Mouse (Mus musculus): Measurements from ENCODE around the gene Rapgef1. TPM values are rescaled to one million over a fixed set of nuclear protein-coding genes. Genes with fewer than 3 reads are reported as not detected.
"Not testable (repeated sequence)": the region's sequence is repeated elsewhere in the genome, so short reads cannot be mapped to it uniquely, and the experiment has no call there.

Gene Rapgef1
- polyA plus RNA-seq, 1 experiment from 2014 or later, result 11.4 TPM

DNA sequence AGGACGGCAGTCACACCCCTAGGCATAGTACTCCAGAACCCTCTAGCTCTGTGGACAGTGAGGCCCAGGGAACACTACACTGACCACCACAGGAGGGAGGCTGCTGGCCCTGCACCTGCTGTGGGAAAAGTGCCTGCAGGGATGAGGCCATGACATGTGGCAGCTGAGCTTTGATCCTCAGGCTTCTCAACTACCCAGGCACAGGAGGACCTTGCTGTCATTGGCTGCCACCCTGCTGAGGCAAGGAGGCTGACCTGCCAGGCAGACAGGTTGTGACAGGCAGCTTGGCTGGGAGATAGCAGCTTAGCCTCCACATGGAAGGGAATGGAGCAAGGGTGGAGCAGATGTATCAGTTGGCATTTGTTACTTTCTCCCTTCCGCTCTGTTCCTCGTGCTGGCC is 86.0 kb downstream of the Rapgef1 start:
- ATAC-seq, result no peak
- H3K4me2 ChIP-seq (replicated peaks; ENCODE audit: low read depth, low read length), result no peak overlapping the region
- WGBS, result 84% methylated on average over 3 of the region's 3 CpGs
- peaks cover 20% of the 10 kb centered on the region for H3K36me3 ChIP-seq (ENCODE audit: insufficient read depth, low read length)
- DNase-seq (ENCODE audit: low spot score), result no peak
- no peak for TF ChIP-seq EP300 (IDR thresholded peaks at IDR 0.05)
- TF ChIP-seq CTCF (IDR thresholded peaks at IDR 0.05), result no peak
- no peaks in the 10 kb centered on the region for H3K27me3 ChIP-seq (replicated peaks; ENCODE audit: insufficient read depth, low read length)
- H3K4me1 ChIP-seq (ENCODE audit: insufficient read depth, low read depth, low read length), result no peaks in the 10 kb centered on the region
- H3K27ac ChIP-seq (ENCODE audit: low read length), result no peak overlapping the region
- no peaks in the 10 kb centered on the region for H3K9me3 ChIP-seq (ENCODE audit: low read length)
- H3K9ac ChIP-seq (replicated peaks; ENCODE audit: low read depth), result no peak overlapping the region
- H3K4me3 ChIP-seq (ENCODE audit: low read depth, low read length), result no peak overlapping the region

DNA sequence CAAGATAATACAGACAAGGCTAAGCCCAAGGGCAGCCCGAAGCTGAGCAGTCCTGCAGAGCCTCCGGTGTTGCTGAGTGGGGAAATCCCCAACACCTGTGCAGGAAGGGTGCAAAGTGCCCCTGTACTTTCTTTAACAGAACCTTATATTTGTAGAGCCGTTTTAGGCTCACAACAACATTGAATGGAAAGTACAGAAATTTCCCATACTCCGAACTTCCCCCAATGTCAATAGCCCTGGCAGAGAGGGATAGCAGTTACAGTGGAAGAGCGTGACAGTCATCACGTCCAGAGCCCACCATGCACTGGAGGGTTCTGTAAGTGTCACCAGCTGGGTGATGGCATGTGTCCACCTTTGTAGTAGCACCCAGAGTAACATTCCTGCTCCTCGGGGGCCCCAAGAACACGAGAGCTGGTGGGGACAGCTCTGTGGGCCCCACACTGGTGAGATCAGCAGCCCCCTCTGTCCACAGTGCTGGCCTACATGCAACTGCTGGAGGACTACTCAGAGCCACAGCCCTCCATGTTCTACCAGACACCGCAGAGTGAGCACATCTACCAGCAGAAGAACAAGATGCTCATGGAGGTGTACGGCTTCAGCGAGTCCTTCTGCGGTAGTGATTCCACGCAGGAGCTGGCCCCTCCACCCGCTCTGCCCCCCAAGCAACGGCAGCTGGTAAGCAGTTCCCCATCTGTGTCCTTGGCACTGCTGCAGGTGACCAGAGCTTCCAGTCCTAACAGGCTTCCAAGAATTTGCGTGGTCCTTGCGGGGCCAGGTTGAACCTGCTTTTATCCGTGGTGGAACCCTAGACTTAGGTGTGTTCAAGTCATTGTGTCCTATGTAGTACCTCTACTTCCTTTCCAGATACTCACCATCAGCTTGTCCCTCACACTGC is 87.5 kb downstream of the Rapgef1 start:
- no peaks in the 10 kb centered on the region for H3K9me3 ChIP-seq (ENCODE audit: low read length)
- no peak for DNase-seq (ENCODE audit: low spot score)
- H3K27ac ChIP-seq (ENCODE audit: low read length), result no peak overlapping the region
- no peaks in the 10 kb centered on the region for H3K27me3 ChIP-seq (replicated peaks; ENCODE audit: insufficient read depth, low read length)
- H3K4me1 ChIP-seq (ENCODE audit: insufficient read depth, low read depth, low read length), result no peaks in the 10 kb centered on the region
- no peak for ATAC-seq
- H3K4me2 ChIP-seq (replicated peaks; ENCODE audit: low read depth, low read length), result no peak overlapping the region
- 92% methylated on average over 18 of the region's 18 CpGs for WGBS
- H3K9ac ChIP-seq (replicated peaks; ENCODE audit: low read depth), result no peak overlapping the region
- no peak for TF ChIP-seq CTCF (IDR thresholded peaks at IDR 0.05)
- no peak for TF ChIP-seq EP300 (IDR thresholded peaks at IDR 0.05)
- peaks cover 17% of the 10 kb centered on the region for H3K36me3 ChIP-seq (ENCODE audit: insufficient read depth, low read length)
- H3K4me3 ChIP-seq (ENCODE audit: low read depth, low read length), result no peak overlapping the region

DNA sequence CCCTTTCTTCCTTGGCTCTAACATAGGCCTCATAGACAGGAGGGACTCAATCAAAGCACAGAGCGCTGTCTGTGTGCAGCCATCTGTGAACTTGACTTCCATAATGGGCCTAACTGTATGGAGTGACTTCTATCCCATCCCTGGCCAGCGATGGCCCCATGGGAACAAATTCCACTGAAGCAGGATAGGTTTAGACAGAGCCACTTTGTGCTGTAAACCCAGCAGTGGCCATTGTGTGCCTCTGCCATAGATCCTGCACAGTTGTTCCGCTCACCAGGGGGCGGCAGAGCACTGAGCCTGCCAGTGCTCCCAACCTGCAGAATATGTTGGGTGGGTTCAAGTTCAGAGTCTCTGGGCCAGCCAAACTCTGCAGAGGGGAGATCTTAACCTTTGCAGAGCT is 88.2 kb downstream of the Rapgef1 start:
- Histone ChIP-seq H3K9me3 (ENCODE audit: low read length) (no peaks in the 10 kb centered on the region), H3K36me3 (ENCODE audit: insufficient read depth, low read length) (peaks cover 10% of the 10 kb centered on the region; the same call in 1 of the 2 replicates), H3K27ac (ENCODE audit: low read length) (no peak overlapping the region), H3K9ac (replicated peaks; ENCODE audit: low read depth) (no peak overlapping the region), H3K4me1 (ENCODE audit: insufficient read depth, low read depth, low read length) (no peaks in the 10 kb centered on the region), H3K4me3 (ENCODE audit: low read depth, low read length) (no peak overlapping the region), H3K4me2 (replicated peaks; ENCODE audit: low read depth, low read length) (no peak overlapping the region), H3K27me3 (replicated peaks; ENCODE audit: insufficient read depth, low read length) (no peaks in the 10 kb centered on the region)
- DNase-seq (ENCODE audit: low spot score) (peak; percentile 8), ATAC-seq (no peak)
- peak; percentile 64 for TF ChIP-seq CTCF (IDR thresholded peaks at IDR 0.05)
- no peak for TF ChIP-seq EP300 (IDR thresholded peaks at IDR 0.05)
- 86% methylated on average over 4 of the region's 4 CpGs for WGBS

DNA sequence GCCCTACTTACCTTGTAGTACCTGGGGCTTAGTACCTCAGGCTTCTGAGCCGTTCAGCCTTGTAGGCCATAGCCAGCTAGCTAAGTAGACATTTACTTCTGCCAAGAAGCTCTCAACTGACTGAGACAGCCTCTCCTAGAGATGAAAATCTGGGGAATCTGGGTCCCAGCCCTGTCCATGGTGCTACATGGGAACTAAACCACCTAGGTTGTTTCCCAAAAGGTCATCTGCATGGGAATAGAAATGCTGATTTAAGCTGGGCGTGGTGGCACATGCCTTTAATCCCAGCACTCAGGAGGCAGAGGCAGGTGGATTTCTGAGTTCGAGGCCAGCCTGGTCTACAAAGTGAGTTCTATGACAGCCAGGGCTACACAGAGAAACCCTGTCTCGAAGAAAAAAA is 88.7 kb downstream of the Rapgef1 start:
- ATAC-seq; H3K4me1 ChIP-seq (ENCODE audit: insufficient read depth, low read depth, low read length); H3K4me3 ChIP-seq (ENCODE audit: low read depth, low read length); H3K27me3 ChIP-seq (replicated peaks; ENCODE audit: insufficient read depth, low read length); DNase-seq (ENCODE audit: low spot score); H3K27ac ChIP-seq (ENCODE audit: low read length); H3K9ac ChIP-seq (replicated peaks; ENCODE audit: low read depth); H3K4me2 ChIP-seq (replicated peaks; ENCODE audit: low read depth, low read length); H3K9me3 ChIP-seq (ENCODE audit: low read length): not testable (repeated sequence)
- WGBS, result 80% methylated on average over 4 of the region's 4 CpGs
- H3K36me3 ChIP-seq (ENCODE audit: insufficient read depth, low read length), result peaks cover 10% of the 10 kb centered on the region; the same call in 1 of the 2 replicates

DNA sequence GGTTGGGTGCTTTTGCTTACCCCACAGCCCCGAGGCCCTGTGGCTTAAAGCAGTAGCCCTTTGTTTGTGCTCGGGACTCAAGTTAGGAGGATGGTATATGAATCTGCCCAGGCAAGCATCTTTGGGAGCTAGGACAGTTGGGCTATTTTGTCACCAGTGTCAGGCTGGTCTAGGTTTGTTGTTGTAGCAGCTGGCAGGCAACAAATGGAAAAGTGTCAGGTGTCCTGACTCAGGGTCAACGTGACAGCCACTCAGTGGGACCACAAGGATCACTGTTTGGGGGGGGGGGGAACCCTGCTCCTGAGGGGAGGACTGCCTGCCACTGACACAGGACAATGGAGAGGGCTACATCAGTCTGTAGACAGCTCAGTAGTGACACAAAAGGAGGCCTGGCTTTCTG is 91.5 kb downstream of the Rapgef1 start:
- Histone ChIP-seq H3K4me1 (ENCODE audit: insufficient read depth, low read depth, low read length) (no peaks in the 10 kb centered on the region), H3K9ac (replicated peaks; ENCODE audit: low read depth) (no peak overlapping the region), H3K36me3 (ENCODE audit: insufficient read depth, low read length) (peaks cover 10% of the 10 kb centered on the region; the same call in 1 of the 2 replicates), H3K4me3 (ENCODE audit: low read depth, low read length) (no peak overlapping the region), H3K9me3 (ENCODE audit: low read length) (no peaks in the 10 kb centered on the region), H3K27ac (ENCODE audit: low read length) (peak overlapping the region; percentile 59), H3K27me3 (replicated peaks; ENCODE audit: insufficient read depth, low read length) (no peaks in the 10 kb centered on the region), H3K4me2 (replicated peaks; ENCODE audit: low read depth, low read length) (no peak overlapping the region)
- TF ChIP-seq EP300 (IDR thresholded peaks at IDR 0.05) (no peak), CTCF (IDR thresholded peaks at IDR 0.05) (no peak)
- DNase-seq (ENCODE audit: low spot score) (no peak), ATAC-seq (no peak)
- WGBS, result 59% methylated on average over 3 of the region's 3 CpGs

DNA sequence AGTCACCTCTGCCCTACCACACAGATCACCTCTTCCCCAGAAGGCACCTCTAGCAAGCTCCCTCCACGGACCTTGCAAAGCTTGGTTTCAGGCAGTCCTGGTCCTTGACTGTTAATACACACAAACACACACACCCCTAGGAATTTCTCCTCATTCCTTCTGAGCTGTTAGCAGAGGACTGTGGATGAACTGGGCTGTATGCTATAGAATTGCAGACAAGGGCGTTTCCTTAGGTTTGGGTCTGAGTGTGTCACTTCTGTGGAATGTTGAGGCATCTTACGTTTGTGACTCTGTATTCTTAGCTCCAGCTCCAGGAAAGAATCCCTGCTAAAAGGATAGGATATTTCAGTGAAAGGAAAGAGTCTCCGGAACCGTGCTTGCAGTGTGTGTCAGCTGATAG is 92.4 kb downstream of the Rapgef1 start:
- H3K27ac ChIP-seq (ENCODE audit: low read length), result peak overlapping the region; percentile 59; the same call in 1 of the 2 replicates
- no peaks in the 10 kb centered on the region for H3K9me3 ChIP-seq (ENCODE audit: low read length)
- TF ChIP-seq CTCF (IDR thresholded peaks at IDR 0.05), result no peak
- 0 out of 2 replicates have a peak, but pooled peaks have one; percentile 35 for TF ChIP-seq EP300 (IDR thresholded peaks at IDR 0.05)
- H3K4me2 ChIP-seq (replicated peaks; ENCODE audit: low read depth, low read length), result no peak overlapping the region
- peaks cover 3% of the 10 kb centered on the region; the same call in 1 of the 2 replicates for H3K4me1 ChIP-seq (ENCODE audit: insufficient read depth, low read depth, low read length)
- DNase-seq (ENCODE audit: low spot score), result peak; percentile 32
- H3K4me3 ChIP-seq (ENCODE audit: low read depth, low read length), result no peak overlapping the region
- H3K27me3 ChIP-seq (replicated peaks; ENCODE audit: insufficient read depth, low read length), result no peaks in the 10 kb centered on the region
- peaks cover 5% of the 10 kb centered on the region; the same call in 1 of the 2 replicates for H3K36me3 ChIP-seq (ENCODE audit: insufficient read depth, low read length)
- no peak overlapping the region for H3K9ac ChIP-seq (replicated peaks; ENCODE audit: low read depth)
- peak; percentile 57 for ATAC-seq
- WGBS, result 67% methylated on average over 5 of the region's 5 CpGs

Measured in lung, postnatal 0 days (tissue).